Mouse (Mus musculus): ENCODE measurements at regions not wholly inside any gene's neighbourhood (a gene's known extent, or its start where the extent isn't known, plus 50 kb on each side); places are given as distances from the start of the nearest gene placed in this dataset.

- TF ChIP-seq CTCF (IDR thresholded peaks at IDR 0.05; ENCODE audit: low read depth) (no peak), EP300 (IDR thresholded peaks at IDR 0.05; ENCODE audit: low read depth) (no peak)
Measured at GRCm38 (mm10) chr17:7607431-7607830, 219.7 kb downstream of the Fndc1 start.

All from liver, postnatal 0 days (tissue).